Mouse (Mus musculus) liver, adult 2 months (tissue): ENCODE results near the gene Phf21a.

Experiments used
- CTCF ChIP-seq: fragments of 200-500 bp; IDR thresholded peaks from 2 replicates; pipeline ENCODE4 v1.5.1; 2011; ENCODE audit warnings: low read depth, low read length, control low read depth
- POLR2A ChIP-seq: fragments of 200-500 bp; IDR thresholded peaks from 2 replicates; pipeline ENCODE4 v1.6.1; 2011; ENCODE audit warnings: low read length, control low read depth; ENCODE audit not compliant: insufficient read depth; ENCODE audit errors: extremely low read depth

GRCm38 (mm10) chr2:92225592-92225991 is 132.7 kb downstream of the Phf21a start:
- TF ChIP-seq POLR2A (no peak), CTCF (no peak)
